Mouse (Mus musculus) adrenal gland, postnatal 36 days (tissue): ENCODE data around the gene Sipa1l3. TPM values are rescaled to one million over a fixed set of nuclear protein-coding genes. Genes with fewer than 3 reads are reported as not detected.

ENCODE experiments used
- DNase-seq, 2 experiments: peaks; one replicate each; pipeline ENCODE4 v3.0.0; 2021; ENCODE audit warnings: mixed read lengths in 1 of 2
- total RNA-seq, 2 experiments: library from RNA; stranded (reverse); gene quantifications; 2 replicates each; pipeline ENCODE4 v1.2.3; 2021

Sipa1l3 gene
- total RNA-seq, 2 experiments from 2014 or later: 29.5 to 30.7 TPM

DNA sequence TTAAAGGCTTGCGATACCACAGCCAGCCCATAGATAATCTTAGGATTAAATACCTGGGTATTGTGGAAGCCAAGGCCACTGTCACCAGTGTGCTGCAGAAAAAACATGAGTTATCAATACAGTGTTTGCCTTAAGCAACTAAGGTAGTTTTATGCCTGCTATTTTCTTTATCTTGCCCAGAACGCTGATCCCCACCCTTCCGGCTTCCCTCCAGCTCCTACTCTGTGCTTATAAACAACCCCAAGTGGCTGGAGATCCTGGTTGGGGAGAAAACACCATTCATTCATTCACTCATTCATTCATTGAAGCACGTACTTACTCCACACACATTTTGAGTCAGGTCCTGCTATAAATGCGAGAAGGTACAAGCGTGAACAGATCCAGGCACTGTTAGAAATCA is 233.9 kb downstream of the Sipa1l3 start:
- no peak for DNase-seq

DNA sequence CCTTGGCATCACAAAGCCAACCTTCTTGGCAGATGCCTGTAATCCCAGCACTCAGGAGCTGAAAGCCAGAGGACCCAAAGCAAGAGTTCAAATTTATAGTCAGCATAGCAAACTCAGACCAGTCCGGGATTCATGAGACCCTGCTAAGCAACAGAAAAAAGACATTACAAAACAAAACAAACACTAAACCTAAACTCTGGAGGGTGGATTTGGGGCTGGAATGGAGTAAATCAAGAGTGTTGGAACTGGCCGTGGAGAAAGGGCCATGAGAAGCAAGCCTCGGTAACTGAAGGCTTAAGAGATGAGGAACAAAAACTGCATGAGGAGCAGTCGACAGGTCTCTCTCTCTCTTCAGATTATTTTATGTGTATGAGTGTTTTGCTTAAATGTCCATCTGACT is 234.6 kb downstream of the Sipa1l3 start:
- DNase-seq: no peak

DNA sequence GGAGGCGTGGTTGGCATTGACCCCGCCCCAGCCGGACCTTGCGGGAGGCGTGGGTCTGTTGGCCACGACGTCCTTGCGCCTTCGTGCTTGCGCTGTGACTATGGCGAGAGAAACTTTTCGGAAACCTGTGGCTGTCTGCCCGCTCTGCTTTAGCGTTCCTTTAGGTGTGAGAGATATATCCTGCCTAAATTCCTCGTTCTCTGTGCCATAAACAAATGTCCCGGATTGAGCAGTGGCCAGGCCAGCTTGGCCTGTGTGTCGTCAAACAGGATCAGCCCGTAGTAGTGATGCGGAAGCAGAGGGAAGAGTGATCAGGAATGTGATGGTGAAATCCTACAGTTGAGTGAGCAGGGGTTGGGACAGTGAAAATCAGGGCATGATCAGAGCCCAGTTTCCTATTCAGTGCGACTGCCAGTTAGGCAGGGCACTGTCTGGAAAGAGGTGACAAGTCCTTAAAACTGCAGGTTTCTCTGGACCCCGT is 236.3 kb downstream of the Sipa1l3 start:
- peak in 1 of 2 experiments; percentile 75 for DNase-seq

DNA sequence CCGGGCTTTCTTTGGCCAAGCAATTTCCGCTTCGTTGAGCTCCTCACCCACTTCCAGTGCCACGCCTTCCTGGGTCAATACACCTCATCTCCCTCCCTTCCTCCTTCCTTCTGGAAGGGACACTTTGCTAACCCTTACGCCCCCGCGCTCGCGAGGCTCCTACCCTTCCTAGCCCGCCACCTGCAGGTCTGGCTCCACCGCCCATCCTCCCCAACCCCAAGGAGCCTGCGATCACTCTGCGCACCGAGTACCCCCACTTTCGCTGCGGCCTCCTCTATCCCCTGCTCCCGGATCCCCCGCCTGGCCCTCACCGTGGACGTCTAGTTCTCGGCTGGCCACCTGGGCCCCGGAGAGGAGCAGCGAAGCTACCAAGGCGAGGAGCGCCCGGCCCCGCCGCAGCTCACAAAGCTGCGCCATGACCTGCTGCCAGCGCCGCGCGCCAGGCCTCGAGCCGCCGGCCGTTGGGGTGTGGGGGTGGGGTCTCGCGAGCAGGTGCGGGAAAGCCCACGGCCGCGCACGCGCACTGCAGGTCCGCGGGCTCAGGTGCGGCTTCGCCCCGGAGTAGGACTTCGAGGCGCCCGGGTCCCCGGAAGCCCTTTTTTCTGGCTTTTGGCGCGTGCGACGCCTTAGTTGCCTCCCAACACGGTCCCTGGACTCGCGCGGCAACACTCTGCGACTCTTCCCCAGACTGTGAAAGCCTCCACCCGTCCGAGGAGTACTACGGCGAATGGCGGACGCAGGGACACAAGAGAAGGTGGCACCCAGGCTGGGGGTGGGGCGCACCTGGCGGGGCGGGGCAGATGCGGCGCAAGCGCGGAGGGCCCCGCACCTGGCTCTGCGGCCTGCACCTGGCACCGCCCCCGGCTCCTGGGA is 237.0 kb downstream of the Sipa1l3 start, which contains the start of gene Spint2:
Gene Spint2 (minus strand): TSS at position 712 of the 873 bp plus-strand sequence.
- peak; percentile 42 to 85 for DNase-seq

DNA sequence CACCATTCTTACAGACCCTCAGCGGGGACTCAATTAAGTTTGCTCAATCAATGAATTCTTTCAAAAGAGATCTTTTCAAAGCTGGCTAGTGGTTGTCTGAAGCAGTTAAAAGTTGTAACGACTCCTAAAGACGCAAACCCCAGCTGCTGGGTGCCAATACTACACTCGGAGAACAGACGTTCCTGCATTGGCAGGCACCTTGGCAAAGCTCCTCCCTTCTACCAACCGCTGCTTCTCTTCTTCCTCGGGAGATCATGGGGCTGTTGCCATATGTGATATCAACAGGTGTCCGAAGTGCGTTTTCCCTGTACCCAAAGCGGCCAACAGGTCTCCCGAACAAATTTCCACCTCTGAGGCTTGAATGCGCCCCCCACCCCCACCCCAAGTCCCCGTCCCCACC is 237.6 kb downstream of the Sipa1l3 start:
- no peak for DNase-seq

DNA sequence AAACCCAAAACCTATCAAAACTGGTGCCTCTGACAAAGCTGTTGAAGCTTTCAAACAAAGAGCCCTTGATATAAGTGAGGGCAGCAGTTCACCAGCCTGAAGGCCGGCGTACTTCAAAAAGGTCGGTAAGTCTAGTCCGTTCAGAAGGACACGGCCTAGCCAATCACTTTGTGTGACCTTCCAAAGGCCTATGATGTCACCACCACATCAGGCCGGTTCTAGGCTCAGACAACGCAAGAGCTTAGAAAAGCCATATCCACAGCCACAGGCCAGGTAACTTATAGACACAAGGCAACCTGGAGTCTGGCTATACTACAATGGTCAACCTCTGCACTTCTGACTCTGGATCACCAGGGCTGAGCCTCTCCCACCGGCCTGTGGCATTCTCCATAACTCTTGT is 238.5 kb downstream of the Sipa1l3 start:
- DNase-seq: peak in 1 of 2 experiments; percentile 33

DNA sequence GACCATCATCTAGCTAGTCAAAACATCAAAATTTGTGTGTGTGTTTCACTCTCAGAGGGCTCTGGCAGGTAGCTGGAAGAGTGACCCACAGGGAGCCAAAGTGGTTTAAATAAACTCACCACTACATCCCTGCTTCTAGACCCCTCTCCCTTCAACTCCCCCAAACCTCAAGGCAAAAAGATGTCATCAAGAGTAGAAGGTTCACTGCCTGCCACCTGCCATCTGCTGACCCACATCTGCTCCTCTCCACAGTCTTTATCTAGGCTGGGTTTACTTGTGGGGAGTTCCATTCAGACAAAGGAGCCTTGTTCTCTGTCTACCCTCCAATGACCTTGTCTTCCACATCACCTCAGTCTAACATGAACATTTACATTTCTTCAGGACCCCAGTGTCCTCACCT is 239.2 kb downstream of the Sipa1l3 start:
- DNase-seq: no peak

DNA sequence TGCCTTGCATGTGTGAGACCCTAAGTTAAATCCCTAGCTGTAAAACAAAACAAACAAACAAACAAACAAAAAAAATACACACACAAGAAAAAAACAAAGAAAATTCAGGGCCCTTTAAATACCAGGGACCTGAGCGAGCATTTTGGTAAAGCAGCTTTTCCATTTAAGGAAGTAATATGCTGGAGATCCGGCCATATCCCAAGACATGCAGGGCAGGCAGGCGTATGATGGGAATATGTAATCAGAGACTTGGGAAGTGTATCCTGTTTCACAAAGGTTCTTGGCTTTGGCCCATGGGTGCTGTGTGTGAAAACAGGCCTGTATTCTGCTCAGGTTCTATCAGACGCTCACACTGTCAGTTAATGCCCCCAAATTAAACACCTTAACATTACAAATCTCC is 240.9 kb downstream of the Sipa1l3 start:
- no peak for DNase-seq

DNA sequence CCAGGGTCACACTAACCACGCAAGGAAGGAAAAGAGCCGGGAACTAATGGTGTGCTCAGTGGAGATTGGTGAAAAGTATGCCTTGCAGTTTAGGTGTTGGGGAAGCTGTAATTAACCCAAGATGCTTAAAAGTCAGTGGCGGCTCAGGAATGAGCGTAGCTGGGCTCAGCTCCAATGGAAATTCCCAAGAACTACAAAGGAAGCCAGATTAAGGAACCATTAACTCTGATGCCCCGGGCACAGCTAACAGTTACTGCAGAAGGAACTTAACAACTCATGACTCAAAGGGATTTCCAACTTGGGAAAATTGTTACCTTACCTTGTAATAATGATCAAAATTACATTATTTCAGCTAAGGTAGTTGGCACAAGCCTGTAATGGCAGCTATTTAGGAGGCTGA is 241.7 kb downstream of the Sipa1l3 start:
- peak in 1 of 2 experiments; percentile 20 for DNase-seq

DNA sequence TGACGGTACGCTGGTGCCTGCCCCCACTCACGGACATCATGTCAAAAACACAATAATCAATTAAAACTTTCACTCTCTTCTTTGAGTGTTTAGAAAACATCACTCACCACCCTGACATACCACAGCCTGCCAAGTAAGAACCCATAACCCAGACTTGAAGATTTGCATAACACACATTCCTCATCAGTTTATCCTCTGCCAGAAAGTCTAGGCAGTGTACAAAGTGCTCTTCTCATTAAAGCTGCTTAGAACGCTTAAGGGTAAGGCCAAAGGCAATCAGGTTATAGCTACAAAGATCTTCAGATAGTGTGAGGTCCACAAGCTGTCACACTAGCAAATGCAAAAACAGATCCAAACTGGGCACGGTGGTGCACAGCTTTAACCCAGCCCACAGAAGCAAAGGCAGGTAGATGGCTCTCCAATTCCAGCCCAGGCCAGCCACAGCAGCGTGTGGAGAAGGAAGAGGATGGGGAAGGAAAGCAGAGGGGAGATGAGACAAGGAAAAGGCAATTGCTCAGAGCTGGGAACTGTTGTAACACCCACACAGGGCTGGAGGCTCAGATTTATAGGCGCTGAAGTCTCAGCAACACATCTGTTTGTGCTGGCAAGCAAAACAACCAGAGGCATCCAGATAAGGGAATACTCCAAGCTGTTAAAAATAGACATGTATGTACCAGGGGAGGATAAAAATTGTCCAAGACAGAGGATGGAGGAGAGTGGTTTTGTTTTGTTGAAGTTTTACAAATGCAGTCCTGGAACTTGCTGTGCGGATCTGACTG is 246.6 kb downstream of the Sipa1l3 start:
- no peak for DNase-seq

DNA sequence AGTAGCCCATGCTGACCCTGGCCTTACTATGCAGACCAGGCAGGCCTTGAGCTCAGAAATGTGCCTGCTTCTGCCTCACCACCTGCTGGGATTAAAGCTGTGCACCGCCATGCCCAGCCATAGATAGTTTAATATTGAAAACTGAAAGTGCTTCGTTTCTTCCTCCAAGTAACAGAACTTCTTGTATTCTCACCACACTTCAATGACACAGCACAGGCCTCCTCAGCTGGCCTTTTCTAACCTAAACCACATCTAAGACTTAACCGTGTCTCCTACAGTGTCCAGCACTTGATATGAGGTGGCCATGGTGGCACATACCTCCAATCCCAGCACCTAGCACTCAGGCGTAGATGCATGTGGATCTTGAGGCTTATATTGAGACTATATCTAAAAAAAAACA is 248.0 kb downstream of the Sipa1l3 start:
- no peak for DNase-seq

Other genes with a start within 250 kb of the Sipa1l3 start
- gene Spint2, start 236.7 kb downstream of the Sipa1l3 start, total RNA-seq: 10 to 100 TPM; 28.7 to 48.2 TPM
- gene Ppp1r14a, start 229.3 kb downstream of the Sipa1l3 start, total RNA-seq: 1 to 10 TPM; 3.6 to 4.9 TPM
- 1 to 10 TPM; 2.7 to 3.0 TPM for gene Dpf1, start 214.7 kb downstream of the Sipa1l3 start, total RNA-seq
- gene Catsperg2, start 208.4 kb upstream of the Sipa1l3 start, total RNA-seq: not detected
- 10 to 100 TPM; 13.4 to 14.9 TPM for gene Zfp84, start 249.9 kb upstream of the Sipa1l3 start, total RNA-seq